Mouse (Mus musculus) WW6 (cell line): ENCODE measurements at regions not wholly inside any gene's neighbourhood (a gene's known extent, or its start where the extent isn't known, plus 50 kb on each side); places are given as distances from the start of the nearest gene placed in this dataset.
"Not testable (repeated sequence)": the region's sequence is repeated elsewhere in the genome, so short reads cannot be mapped to it uniquely, and the experiment has no call there.

Experiments used
- DNase-seq: peaks from one replicate; pipeline ENCODE4 v3.0.0-alpha.2; 2013; ENCODE audit warnings: low read depth, low spot score

- no peak for DNase-seq
Observed at GRCm38 (mm10) chr3:137217926-137218325, 122.9 kb upstream of the Emcn start.

GRCm38 (mm10) chr3:137226151-137226550, 114.7 kb upstream of the Emcn start:
- no peak for DNase-seq

GRCm38 (mm10) chr3:137227122-137227838, 113.6 kb upstream of the Emcn start:
- no peak for DNase-seq

GRCm38 (mm10) chr3:137228416-137228815, 112.5 kb upstream of the Emcn start:
- DNase-seq, result no peak

GRCm38 (mm10) chr3:137242877-137243276, 98.0 kb upstream of the Emcn start:
- DNase-seq, result no peak

GRCm38 (mm10) chr3:137263907-137264306, 77.0 kb upstream of the Emcn start:
- DNase-seq, result no peak

- no peak for DNase-seq
Observed at GRCm38 (mm10) chr3:137267752-137268151, 73.1 kb upstream of the Emcn start.

GRCm38 (mm10) chr3:137275444-137275843, 65.4 kb upstream of the Emcn start:
- no peak for DNase-seq

GRCm38 (mm10) chr3:137279284-137279683, 61.6 kb upstream of the Emcn start:
- no peak for DNase-seq

- no peak for DNase-seq
Observed at GRCm38 (mm10) chr3:137281052-137281451, 59.8 kb upstream of the Emcn start.

GRCm38 (mm10) chr3:137287558-137287957, 53.3 kb upstream of the Emcn start:
- DNase-seq, result not testable (repeated sequence)

- DNase-seq, result no peak
Observed at GRCm38 (mm10) chr3:137288301-137288942, 52.4 kb upstream of the Emcn start.

GRCm38 (mm10) chr3:137288943-137289682, 51.8 kb upstream of the Emcn start:
- no peak for DNase-seq

- no peak for DNase-seq
Observed at GRCm38 (mm10) chr3:137289683-137289984, 51.2 kb upstream of the Emcn start.
